Mouse (Mus musculus) liver, postnatal 0 days (tissue): ENCODE results near the gene Atp1b2.

Experiments used
- CTCF ChIP-seq: sonication (generic); IDR thresholded peaks from 2 replicates; pipeline ENCODE4 v1.5.1; 2016; ENCODE audit warnings: antibody characterized with exemption, low read depth
- EP300 ChIP-seq: IDR thresholded peaks from 2 replicates; pipeline ENCODE4 v1.6.1; 2016; ENCODE audit warnings: antibody characterized with exemption, low read depth, mild to moderate bottlenecking

- TF ChIP-seq CTCF (no peak), EP300 (no peak)
Measured at GRCm38 (mm10) chr11:69606491-69606795, 701 bp upstream of the Atp1b2 start.
